Mouse (Mus musculus) intestine, embryonic 14.5 days (tissue): ENCODE data around the gene Creld2. TPM values are rescaled to one million over a fixed set of nuclear protein-coding genes. Genes with fewer than 3 reads are reported as not detected.

Experiments
- ATAC-seq: fragments of 200-750 bp; cut with Nextera tagmentation; replicated peaks from 2 replicates; pipeline ENCODE4 v1.8.0; 2017; ENCODE audit warnings: low read depth, moderate number of reproducible peaks, moderate TSS enrichment, moderate library complexity; ENCODE audit not compliant: low FRiP score, low TSS enrichment
- DNase-seq: peaks from one replicate; pipeline ENCODE4 v3.0.0-alpha.2; 2018; ENCODE audit warnings: low spot score
- H3K27ac ChIP-seq: fragments of 300-500 bp; sonication (generic); 2 replicates; pipeline ENCODE4 v1.5.1; 2014; ENCODE audit warnings: low read depth, mild to moderate bottlenecking, control low read depth
- H3K27me3 ChIP-seq: fragments of 300-500 bp; sonication (generic); replicated peaks from 2 replicates; pipeline ENCODE4 v1.6.1; 2014; ENCODE audit warnings: low read length, control low read depth; ENCODE audit not compliant: control insufficient read depth, insufficient read depth
- H3K36me3 ChIP-seq: fragments of 300-500 bp; sonication (generic); 2 replicates; pipeline ENCODE4 v1.6.1; 2014; ENCODE audit warnings: low read length, control low read depth; ENCODE audit not compliant: control insufficient read depth, insufficient read depth
- H3K4me1 ChIP-seq: fragments of 300-500 bp; sonication (generic); replicated peaks from 2 replicates; pipeline ENCODE4 v1.6.1; 2014; ENCODE audit warnings: low read length, control low read depth, mixed read lengths; ENCODE audit not compliant: control insufficient read depth, insufficient read depth
- H3K4me2 ChIP-seq: fragments of 300-500 bp; sonication (generic); 2 replicates; pipeline ENCODE4 v1.6.1; 2014; ENCODE audit warnings: low read length
- H3K4me3 ChIP-seq: fragments of 300-500 bp; sonication (generic); 2 replicates; pipeline ENCODE4 v1.5.1; 2014; ENCODE audit warnings: low read depth, low read length, control low read depth, mixed read lengths
- H3K9ac ChIP-seq: fragments of 300-500 bp; sonication (generic); 2 replicates; pipeline ENCODE4 v1.6.1; 2014; ENCODE audit warnings: mild to moderate bottlenecking, low read length
- H3K9me3 ChIP-seq: fragments of 300-500 bp; sonication (generic); 2 replicates; pipeline ENCODE4 v1.6.1; 2016; ENCODE audit warnings: low read length, control low read depth; ENCODE audit not compliant: control insufficient read depth
- WGBS: fragments of 180-500 bp; shearing (Covaris S2); extraction: QIAGEN DNeasy Blood & Tissue Kit; methylation state at CpG from one replicate; pipeline ENCODE4 v1.1.7; 2014; 5-methylcytosine and 5-hydroxymethylcytosine counted together
- polyA plus RNA-seq: library from polyadenylated mRNA; unstranded; fragments of >200 nt; fragmentation: Nextera tagmentation; extraction: Ambion mirVana; gene quantifications from 2 replicates; pipeline ENCODE4 v1.2.1, GENCODE M21; 2014

Creld2 gene
- polyA plus RNA-seq, 1 experiment from 2014 or later: 95.1 TPM

DNA sequence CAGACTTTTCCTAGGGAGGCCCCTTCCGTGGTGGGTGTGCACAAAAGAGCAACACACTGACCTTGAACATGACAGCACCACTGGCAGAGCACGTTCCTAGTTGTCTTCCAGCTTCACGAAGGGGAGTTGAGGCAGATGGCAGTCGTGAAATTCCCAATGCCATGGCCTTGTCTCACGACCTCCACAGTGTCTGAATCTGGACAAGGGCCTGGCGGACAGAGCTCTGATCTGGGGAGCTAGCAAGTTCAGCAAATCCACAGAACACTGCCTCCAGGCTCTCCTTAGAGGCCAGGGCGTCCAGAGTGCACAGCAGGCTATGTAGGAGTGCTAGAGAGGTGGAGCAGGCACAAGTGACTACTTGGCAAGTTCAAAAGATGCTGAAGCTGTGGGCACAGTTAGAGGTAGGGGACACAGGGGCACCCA lies 47.5 kb downstream of the Creld2 start:
- H3K4me2 ChIP-seq: no peak overlapping the region
- no peak overlapping the region for H3K4me3 ChIP-seq
- no peak overlapping the region for H3K9ac ChIP-seq
- peak overlapping the region; percentile 38 for H3K27ac ChIP-seq
- H3K27me3 ChIP-seq: no peaks in the 10 kb centered on the region
- peaks cover 31% of the 10 kb centered on the region for H3K4me1 ChIP-seq
- peaks cover 21% of the 10 kb centered on the region for H3K36me3 ChIP-seq
- ATAC-seq: no peak
- WGBS: 34% methylated on average over 7 of the region's 7 CpGs
- no peaks in the 10 kb centered on the region for H3K9me3 ChIP-seq
- DNase-seq: no peak

DNA sequence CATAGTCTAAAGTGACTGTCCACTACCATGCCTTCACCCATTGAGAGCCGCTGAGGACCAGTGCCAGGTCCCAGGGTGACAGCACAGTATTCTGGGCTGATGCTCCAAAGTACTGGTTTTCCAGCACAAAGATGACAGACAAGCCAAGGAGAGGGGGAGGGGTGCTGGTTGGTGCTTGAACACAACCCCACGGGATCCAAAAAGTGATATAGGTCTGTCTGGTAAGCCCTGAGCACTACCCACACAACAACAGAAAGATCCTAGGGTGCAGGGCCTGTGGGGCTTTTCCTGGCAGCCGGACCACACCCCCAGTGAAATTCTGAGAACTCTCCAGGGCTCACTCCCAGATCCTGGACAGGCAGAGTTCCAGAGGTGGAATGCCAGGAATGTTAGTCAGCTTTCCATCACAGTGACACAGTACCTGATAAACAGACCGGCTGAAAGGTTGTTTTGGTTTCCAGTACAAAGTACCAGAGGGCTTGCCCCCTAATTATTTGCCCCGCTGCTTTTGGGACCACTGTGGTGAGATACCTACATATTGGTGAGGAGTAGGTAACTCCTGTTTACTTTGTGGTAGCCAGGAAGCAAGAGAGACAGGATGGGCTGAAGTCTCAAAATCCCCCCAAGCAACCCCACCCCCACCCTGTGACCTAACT lies 48.0 kb downstream of the Creld2 start:
- Histone ChIP-seq H3K36me3 (peaks cover 21% of the 10 kb centered on the region), H3K4me1 (peaks cover 31% of the 10 kb centered on the region), H3K27me3 (no peaks in the 10 kb centered on the region), H3K27ac (peak overlapping the region; percentile 38), H3K9ac (no peak overlapping the region), H3K4me2 (no peak overlapping the region), H3K4me3 (no peak overlapping the region), H3K9me3 (no peaks in the 10 kb centered on the region)
- ATAC-seq (no peak), DNase-seq (no peak)
- 14% methylated on average over 5 of the region's 5 CpGs for WGBS

DNA sequence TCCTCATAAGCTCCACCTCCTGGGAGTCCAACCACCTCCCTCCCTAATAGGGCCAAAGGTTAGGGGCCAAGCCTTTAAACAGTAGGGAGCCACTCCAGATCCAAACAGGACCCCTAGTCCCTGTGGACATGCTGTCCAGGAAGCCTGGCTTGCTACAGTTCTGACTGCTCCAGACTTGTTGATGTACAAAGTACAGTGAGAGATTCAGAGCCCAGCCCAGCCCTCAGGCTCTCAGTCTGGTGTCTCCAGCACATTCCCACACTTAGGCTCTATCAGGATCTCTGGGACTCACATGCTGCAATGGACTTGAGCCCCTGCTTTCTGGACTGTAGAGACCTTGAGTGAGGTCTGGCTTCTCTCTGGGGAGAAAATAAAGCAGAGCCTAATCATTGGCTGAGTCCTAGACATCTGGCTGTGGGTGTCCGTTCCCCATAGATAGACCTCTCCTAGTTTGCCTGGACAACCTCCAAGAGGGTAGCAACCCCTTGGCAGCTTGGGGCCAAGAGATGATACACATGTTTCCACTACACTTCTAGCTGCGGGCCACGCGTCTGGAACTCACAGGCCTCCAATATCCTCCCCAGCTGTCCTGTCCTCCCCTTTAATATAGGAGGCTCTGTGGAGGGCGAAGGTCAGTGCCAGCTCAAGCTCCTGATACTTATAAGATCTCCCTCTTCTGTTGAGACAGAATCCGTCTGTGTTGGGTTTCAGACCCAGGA lies 48.7 kb downstream of the Creld2 start:
- no peak overlapping the region for H3K4me2 ChIP-seq
- peaks cover 21% of the 10 kb centered on the region for H3K36me3 ChIP-seq
- ATAC-seq (no peak), DNase-seq (no peak)
- no peak overlapping the region for H3K4me3 ChIP-seq
- H3K27ac ChIP-seq: no peak overlapping the region
- no peaks in the 10 kb centered on the region for H3K9me3 ChIP-seq
- peaks cover 31% of the 10 kb centered on the region for H3K4me1 ChIP-seq
- WGBS: 58% methylated on average over 6 of the region's 6 CpGs
- H3K9ac ChIP-seq: no peak overlapping the region
- H3K27me3 ChIP-seq: no peaks in the 10 kb centered on the region

GRCm38 (mm10) chr15:88870418-88871185 lies 51.2 kb downstream of the Creld2 start:
- no peak for ATAC-seq
- Histone ChIP-seq H3K4me1 (peaks cover 17% of the 10 kb centered on the region), H3K27me3 (no peaks in the 10 kb centered on the region), H3K27ac (no peak overlapping the region), H3K4me2 (no peak overlapping the region), H3K9ac (no peak overlapping the region), H3K36me3 (peaks cover 6% of the 10 kb centered on the region; the same call in 1 of the 2 replicates), H3K4me3 (no peak overlapping the region), H3K9me3 (no peaks in the 10 kb centered on the region)
- DNase-seq: no peak
- WGBS: 71% methylated on average over 5 of the region's 5 CpGs

DNA sequence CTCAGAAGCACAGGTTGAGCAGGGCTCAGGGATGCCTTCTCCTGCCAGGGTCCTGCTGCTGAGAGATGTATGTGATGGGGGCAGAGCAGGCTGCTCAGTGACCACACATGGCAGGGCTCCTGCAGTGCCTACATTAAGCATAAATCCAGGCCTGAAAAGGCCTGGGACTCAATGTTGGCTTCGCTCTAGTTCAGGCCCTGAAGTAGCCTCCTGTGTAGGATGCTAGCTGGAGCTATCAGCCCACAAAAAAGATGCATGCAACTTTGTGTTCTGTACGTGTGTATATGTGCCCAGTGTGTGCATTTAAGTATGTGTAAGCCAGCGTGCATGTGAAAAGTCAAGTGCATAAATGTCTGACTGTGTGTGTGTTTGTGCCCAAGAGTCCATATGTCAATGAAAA lies 54.6 kb downstream of the Creld2 start:
- H3K4me1 ChIP-seq: 0 out of 2 replicates have a peak, but pooled peaks cover 4% of the 10 kb centered on the region
- no peaks in the 10 kb centered on the region for H3K27me3 ChIP-seq
- no peak for DNase-seq
- WGBS: 86% methylated on average over 3 of the region's 3 CpGs
- no peak for ATAC-seq
- H3K27ac ChIP-seq: no peak overlapping the region
- no peaks in the 10 kb centered on the region for H3K9me3 ChIP-seq
- no peak overlapping the region for H3K4me3 ChIP-seq
- no peak overlapping the region for H3K9ac ChIP-seq
- no peak overlapping the region for H3K4me2 ChIP-seq
- no peaks in the 10 kb centered on the region for H3K36me3 ChIP-seq

GRCm38 (mm10) chr15:88874477-88874876 lies 55.0 kb downstream of the Creld2 start:
- H3K9me3 ChIP-seq: no peaks in the 10 kb centered on the region
- H3K27me3 ChIP-seq: no peaks in the 10 kb centered on the region
- H3K36me3 ChIP-seq: no peaks in the 10 kb centered on the region
- no peak for ATAC-seq
- H3K9ac ChIP-seq: no peak overlapping the region
- no peak overlapping the region for H3K27ac ChIP-seq
- DNase-seq: no peak
- H3K4me3 ChIP-seq: no peak overlapping the region
- 88% methylated on average over 6 of the region's 6 CpGs for WGBS
- H3K4me2 ChIP-seq: no peak overlapping the region
- 0 out of 2 replicates have a peak, but pooled peaks cover 4% of the 10 kb centered on the region for H3K4me1 ChIP-seq

- H3K27me3 ChIP-seq: no peaks in the 10 kb centered on the region
- H3K4me2 ChIP-seq: no peak overlapping the region
- H3K4me1 ChIP-seq: 0 out of 2 replicates have a peak, but pooled peaks cover 4% of the 10 kb centered on the region
- WGBS: 34% methylated on average over 10 of the region's 10 CpGs
- no peak for DNase-seq
- H3K27ac ChIP-seq: no peak overlapping the region
- no peak overlapping the region for H3K4me3 ChIP-seq
- no peak overlapping the region for H3K9ac ChIP-seq
- ATAC-seq: no peak
- H3K9me3 ChIP-seq: no peaks in the 10 kb centered on the region
- H3K36me3 ChIP-seq: no peaks in the 10 kb centered on the region
Observed at GRCm38 (mm10) chr15:88875625-88876081, 56.2 kb downstream of the Creld2 start.
